In the genomic region with DNA sequence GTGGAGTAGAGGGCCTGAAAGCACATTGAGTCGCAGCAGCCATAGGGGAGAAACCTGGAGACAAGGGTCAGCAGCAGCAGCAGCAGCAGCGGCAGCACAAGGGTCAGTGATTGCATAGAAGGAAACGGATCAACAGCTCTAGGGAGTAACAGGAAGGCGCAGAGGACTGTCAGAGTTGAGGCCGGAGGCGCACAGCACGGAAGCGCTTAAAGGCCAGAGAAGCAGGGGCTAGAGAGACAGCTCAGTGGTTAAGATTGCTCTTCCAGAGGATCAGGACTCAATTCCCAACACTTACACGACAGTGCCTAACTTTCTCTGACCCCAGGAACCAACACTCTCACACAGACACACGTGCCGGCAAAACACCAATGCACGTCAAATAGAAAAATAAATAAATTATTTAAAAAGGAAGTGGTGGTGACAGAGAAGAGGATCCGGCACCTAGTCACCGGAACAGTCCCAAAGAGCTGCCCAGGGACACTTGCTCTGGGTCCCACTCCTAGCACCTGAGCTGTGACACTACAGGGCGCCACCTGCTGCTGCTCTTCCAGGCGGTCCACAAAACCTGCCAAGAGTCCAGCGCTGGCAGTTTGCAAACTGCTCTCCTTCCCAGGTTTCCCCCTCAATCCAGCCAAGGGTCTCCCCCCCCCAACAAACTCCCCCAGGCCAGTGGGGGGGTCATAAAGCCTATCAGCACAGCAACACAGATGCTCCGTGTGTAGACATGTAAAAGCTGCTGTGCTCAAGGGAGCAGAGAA, we compare ENCODE assay signal across 8 mouse cellular contexts. TPM values are rescaled to one million over a fixed set of nuclear protein-coding genes. Genes with fewer than 3 reads are reported as not detected.
DNase-seq lines count a peak whose midpoint lies in the region; ATAC-seq lines count a peak whose summit lies in the region.

No protein-coding gene starts in this region.

- no peak overlapping the region for H3K4me2 ChIP-seq in limb, embryonic 15.5 days
- peak overlapping the region; percentile 76 for H3K4me2 ChIP-seq in stomach, embryonic 16.5 days (ENCODE audit: low read depth, low read length)

- WGBS in limb, embryonic 15.5 days, result 82% methylated on average over 18 of the region's 18 CpGs
- 76% methylated on average over 18 of the region's 18 CpGs for WGBS in stomach, embryonic 16.5 days

- H3K9me3 ChIP-seq in limb, embryonic 15.5 days, result no peaks in the 10 kb centered on the region
- no peaks in the 10 kb centered on the region for H3K9me3 ChIP-seq in stomach, embryonic 16.5 days (replicated peaks; ENCODE audit: control insufficient read depth, low read length)

- H3K4me1 ChIP-seq in limb, embryonic 15.5 days, result peaks cover 19% of the 10 kb centered on the region
- peaks cover 46% of the 10 kb centered on the region; the same call in 1 of the 2 replicates for H3K4me1 ChIP-seq in stomach, embryonic 16.5 days (ENCODE audit: control insufficient read depth, insufficient read depth, low read length)

- intact Hi-C loops in heart, postnatal 10 days (cut with DNase I), result no loop called here
- intact Hi-C loops in gastrocnemius, postnatal 14 days (cut with DNase I; ENCODE audit: low total_unique reads), result no loop called here

- peak; percentile 31 for DNase-seq in thymus, postnatal 14 days
- DNase-seq in thymus, postnatal 25 days, result no peak
- DNase-seq in heart, postnatal 10 days, result peak; percentile 27 to 28
- DNase-seq in layer of hippocampus, postnatal 10 days (ENCODE audit: low spot score in 2 of 2), result no peak
- DNase-seq in gastrocnemius, postnatal 14 days, result no peak
- DNase-seq in right cerebral cortex, adult 18-20 months, result no peak

- H3K4me3 ChIP-seq in limb, embryonic 15.5 days, result 0 out of 2 replicates have a peak overlapping the region, but pooled peaks have one; percentile 3
- H3K4me3 ChIP-seq in stomach, embryonic 16.5 days (replicated peaks; ENCODE audit: low read length), result peak overlapping the region; percentile 73; the same call in 1 of the 2 replicates

- no peaks in the 10 kb centered on the region for H3K27me3 ChIP-seq in limb, embryonic 15.5 days
- no peaks in the 10 kb centered on the region for H3K27me3 ChIP-seq in stomach, embryonic 16.5 days (ENCODE audit: control insufficient read depth, insufficient read depth, low read length)

- H3K36me3 ChIP-seq in limb, embryonic 15.5 days, result no peaks in the 10 kb centered on the region
- no peaks in the 10 kb centered on the region for H3K36me3 ChIP-seq in stomach, embryonic 16.5 days (ENCODE audit: control insufficient read depth, insufficient read depth, low read length)

- no peak overlapping the region for H3K27ac ChIP-seq in limb, embryonic 15.5 days
- H3K27ac ChIP-seq in stomach, embryonic 16.5 days (ENCODE audit: low read length), result peak overlapping the region; percentile 21

- no peak overlapping the region for H3K9ac ChIP-seq in limb, embryonic 15.5 days
- H3K9ac ChIP-seq in stomach, embryonic 16.5 days (ENCODE audit: low read length), result peak overlapping the region; percentile 35; the same call in 1 of the 2 replicates

- ATAC-seq in limb, embryonic 15.5 days (ENCODE audit: insufficient number of reproducible peaks, low FRiP score, low TSS enrichment, low read depth), result no peak
- no peak for ATAC-seq in stomach, embryonic 16.5 days (ENCODE audit: insufficient read depth, low FRiP score)

RNA-seq across cellular contexts. Expression of gene Stx2, which starts 2.2 kb away (rescaled TPM):
- 10 to 100 TPM; 20.0 to 23.2 TPM for total RNA-seq in heart, postnatal 10 days (2021)
- polyA plus RNA-seq in limb, embryonic 15.5 days (2015; fragmentation: Nextera tagmentation; extraction: Ambion mirVana), result 29.7 and 29.8 TPM in 2 replicates
- polyA plus RNA-seq in stomach, embryonic 16.5 days (2015; fragmentation: Nextera tagmentation; extraction: Ambion mirVana), result 27.8 and 30.6 TPM in 2 replicates
- total RNA-seq in layer of hippocampus, postnatal 10 days (2021), result 10 to 100 TPM; 31.9 to 33.2 TPM
- total RNA-seq in gastrocnemius, postnatal 14 days (2021), result 10 to 100 TPM in 1 of 2 experiments, 1 to 10 TPM in 1; 8.7 to 10.4 TPM

RNA-seq across cellular contexts. Expression of gene Ran, which starts 13.7 kb away (rescaled TPM):
- total RNA-seq in heart, postnatal 10 days (2021), result 100 to 1,000 TPM; 121 TPM
- polyA plus RNA-seq in limb, embryonic 15.5 days (2015; fragmentation: Nextera tagmentation; extraction: Ambion mirVana), result 432 and 441 TPM in 2 replicates
- 421 and 484 TPM in 2 replicates for polyA plus RNA-seq in stomach, embryonic 16.5 days (2015; fragmentation: Nextera tagmentation; extraction: Ambion mirVana)
- 100 to 1,000 TPM; 164 to 177 TPM for total RNA-seq in layer of hippocampus, postnatal 10 days (2021)
- total RNA-seq in gastrocnemius, postnatal 14 days (2021), result 10 to 100 TPM; 75.3 to 78.2 TPM

RNA-seq across cellular contexts. Expression of gene Rimbp2, which starts 52.9 kb away (rescaled TPM):
- under 1 TPM in 1 of 2 experiments, not detected in 1; 0.07 TPM for total RNA-seq in heart, postnatal 10 days (2021)
- 0.05 and 0.15 TPM in 2 replicates for polyA plus RNA-seq in limb, embryonic 15.5 days (2015; fragmentation: Nextera tagmentation; extraction: Ambion mirVana)
- 0.39 and 0.42 TPM in 2 replicates for polyA plus RNA-seq in stomach, embryonic 16.5 days (2015; fragmentation: Nextera tagmentation; extraction: Ambion mirVana)
- 10 to 100 TPM; 91.4 to 98.4 TPM for total RNA-seq in layer of hippocampus, postnatal 10 days (2021)
- total RNA-seq in gastrocnemius, postnatal 14 days (2021), result under 1 TPM in 1 of 2 experiments, not detected in 1; 0.12 TPM

Comparison
In these comparisons a context has a peak if more than half of its experiments do, and no peak if none do; other contexts are left out.
1. DNase-seq: peak in thymus, postnatal 14 days (single experiment) and heart, postnatal 10 days (2 of 2); none in thymus, postnatal 25 days (single experiment), layer of hippocampus, postnatal 10 days (0 of 2), gastrocnemius, postnatal 14 days (single experiment) and right cerebral cortex, adult 18-20 months (single experiment).
2. RNA of gene Rimbp2, which starts 52.9 kb away (total RNA-seq): 91.4 to 98.4 TPM in layer of hippocampus, postnatal 10 days; 0.12 TPM in gastrocnemius, postnatal 14 days and 0.07 TPM in heart, postnatal 10 days; every median in the first group is over 10 times any median in the second.